Mouse (Mus musculus): ENCODE measurements around the gene Cacng5. TPM values are rescaled to one million over a fixed set of nuclear protein-coding genes. Genes with fewer than 3 reads are reported as not detected.

Cacng5 gene
- polyA plus RNA-seq, 1 experiment from 2014 or later = not detected

GRCm38 (mm10) chr11:107876840-107877239 lies 38.0 kb downstream of the Cacng5 start:
- H3K9me3 ChIP-seq (replicated peaks) = no peaks in the 10 kb centered on the region; the same call in 1 of the 2 replicates
- no peak overlapping the region for H3K4me3 ChIP-seq
- H3K9ac ChIP-seq = no peak overlapping the region
- H3K4me1 ChIP-seq (replicated peaks) = no peaks in the 10 kb centered on the region
- no peaks in the 10 kb centered on the region for H3K27me3 ChIP-seq (replicated peaks)
- H3K4me2 ChIP-seq = no peak overlapping the region
- H3K27ac ChIP-seq (ENCODE audit: poor library complexity, severe bottlenecking) = no peak overlapping the region
- no peaks in the 10 kb centered on the region for H3K36me3 ChIP-seq
- WGBS = 69% methylated on average over 5 of the region's 5 CpGs
- no peak for ATAC-seq (ENCODE audit: insufficient number of reproducible peaks, low FRiP score)

- ATAC-seq (ENCODE audit: insufficient number of reproducible peaks, low FRiP score) = no peak
- Histone ChIP-seq H3K4me3 (no peak overlapping the region), H3K9me3 (replicated peaks) (no peaks in the 10 kb centered on the region; the same call in 1 of the 2 replicates), H3K27me3 (replicated peaks) (no peaks in the 10 kb centered on the region), H3K36me3 (no peaks in the 10 kb centered on the region), H3K4me2 (no peak overlapping the region), H3K4me1 (replicated peaks) (no peaks in the 10 kb centered on the region), H3K27ac (ENCODE audit: poor library complexity, severe bottlenecking) (no peak overlapping the region), H3K9ac (no peak overlapping the region)
- 80% methylated on average over 18 of the region's 18 CpGs for WGBS
Measured at GRCm38 (mm10) chr11:107875861-107876494, 38.9 kb downstream of the Cacng5 start.

GRCm38 (mm10) chr11:107872743-107873142 lies 42.1 kb downstream of the Cacng5 start:
- 57% methylated on average over 6 of the region's 6 CpGs for WGBS
- Histone ChIP-seq H3K9ac (no peak overlapping the region), H3K27me3 (replicated peaks) (no peaks in the 10 kb centered on the region), H3K4me2 (no peak overlapping the region), H3K27ac (ENCODE audit: poor library complexity, severe bottlenecking) (no peak overlapping the region), H3K9me3 (replicated peaks) (no peaks in the 10 kb centered on the region; the same call in 1 of the 2 replicates), H3K36me3 (no peaks in the 10 kb centered on the region), H3K4me3 (no peak overlapping the region), H3K4me1 (replicated peaks) (no peaks in the 10 kb centered on the region)
- ATAC-seq (ENCODE audit: insufficient number of reproducible peaks, low FRiP score) = no peak

- Histone ChIP-seq H3K27me3 (replicated peaks) (no peaks in the 10 kb centered on the region), H3K4me2 (no peak overlapping the region), H3K36me3 (no peaks in the 10 kb centered on the region), H3K9me3 (replicated peaks) (no peaks in the 10 kb centered on the region), H3K9ac (no peak overlapping the region), H3K4me3 (no peak overlapping the region), H3K4me1 (replicated peaks) (no peaks in the 10 kb centered on the region), H3K27ac (ENCODE audit: poor library complexity, severe bottlenecking) (no peak overlapping the region)
- WGBS = 79% methylated on average over 8 of the region's 8 CpGs
- no peak for ATAC-seq (ENCODE audit: insufficient number of reproducible peaks, low FRiP score)
Measured at GRCm38 (mm10) chr11:107867509-107867908, 47.3 kb downstream of the Cacng5 start.

- Histone ChIP-seq H3K36me3 (no peaks in the 10 kb centered on the region), H3K9me3 (replicated peaks) (no peaks in the 10 kb centered on the region), H3K27ac (ENCODE audit: poor library complexity, severe bottlenecking) (no peak overlapping the region), H3K9ac (no peak overlapping the region), H3K4me2 (no peak overlapping the region), H3K27me3 (replicated peaks) (peaks cover 9% of the 10 kb centered on the region; the same call in 1 of the 2 replicates), H3K4me3 (no peak overlapping the region), H3K4me1 (replicated peaks) (no peaks in the 10 kb centered on the region)
- no peak for ATAC-seq (ENCODE audit: insufficient number of reproducible peaks, low FRiP score)
- 15% methylated on average over 7 of the region's 7 CpGs for WGBS
Measured at GRCm38 (mm10) chr11:107865128-107865527, 49.7 kb downstream of the Cacng5 start.

GRCm38 (mm10) chr11:107864024-107864423 lies 50.8 kb downstream of the Cacng5 start:
- WGBS = 11% methylated on average over 4 of the region's 4 CpGs

GRCm38 (mm10) chr11:107861738-107862137 lies 53.1 kb downstream of the Cacng5 start:
- H3K4me3 ChIP-seq = no peak overlapping the region
- no peaks in the 10 kb centered on the region for H3K36me3 ChIP-seq
- H3K4me2 ChIP-seq = no peak overlapping the region
- 75% methylated on average over 5 of the region's 5 CpGs for WGBS
- H3K9me3 ChIP-seq (replicated peaks) = no peaks in the 10 kb centered on the region
- H3K27ac ChIP-seq (ENCODE audit: poor library complexity, severe bottlenecking) = no peak overlapping the region
- H3K27me3 ChIP-seq (replicated peaks) = peaks cover 11% of the 10 kb centered on the region; the same call in 1 of the 2 replicates
- H3K9ac ChIP-seq = no peak overlapping the region
- no peak for ATAC-seq (ENCODE audit: insufficient number of reproducible peaks, low FRiP score)
- H3K4me1 ChIP-seq (replicated peaks) = no peaks in the 10 kb centered on the region

More at GRCm38 (mm10) chr11:107864024-107864423, 50.8 kb downstream of the Cacng5 start:
- H3K4me2 ChIP-seq = no peak overlapping the region
- H3K4me3 ChIP-seq = no peak overlapping the region
- no peaks in the 10 kb centered on the region for H3K4me1 ChIP-seq (replicated peaks)
- no peaks in the 10 kb centered on the region for H3K36me3 ChIP-seq
- H3K27me3 ChIP-seq (replicated peaks) = peaks cover 9% of the 10 kb centered on the region; the same call in 1 of the 2 replicates
- no peak overlapping the region for H3K27ac ChIP-seq (ENCODE audit: poor library complexity, severe bottlenecking)
- H3K9me3 ChIP-seq (replicated peaks) = no peaks in the 10 kb centered on the region
- H3K9ac ChIP-seq = no peak overlapping the region
- no peak for ATAC-seq (ENCODE audit: insufficient number of reproducible peaks, low FRiP score)

- Histone ChIP-seq H3K36me3 (no peaks in the 10 kb centered on the region), H3K27ac (ENCODE audit: poor library complexity, severe bottlenecking) (no peak overlapping the region), H3K9me3 (replicated peaks) (no peaks in the 10 kb centered on the region), H3K4me2 (no peak overlapping the region), H3K4me1 (replicated peaks) (no peaks in the 10 kb centered on the region), H3K27me3 (replicated peaks) (peaks cover 15% of the 10 kb centered on the region; the same call in 1 of the 2 replicates), H3K9ac (no peak overlapping the region), H3K4me3 (no peak overlapping the region)
- WGBS = 91% methylated on average over 4 of the region's 4 CpGs
- no peak for ATAC-seq (ENCODE audit: insufficient number of reproducible peaks, low FRiP score)
Measured at GRCm38 (mm10) chr11:107859871-107860270, 55.0 kb downstream of the Cacng5 start.

GRCm38 (mm10) chr11:107859288-107859687 lies 55.6 kb downstream of the Cacng5 start:
- H3K27ac ChIP-seq (ENCODE audit: poor library complexity, severe bottlenecking) = no peak overlapping the region
- no peak overlapping the region for H3K9ac ChIP-seq
- no peak for ATAC-seq (ENCODE audit: insufficient number of reproducible peaks, low FRiP score)
- no peak overlapping the region for H3K4me2 ChIP-seq
- peaks cover 15% of the 10 kb centered on the region; the same call in 1 of the 2 replicates for H3K27me3 ChIP-seq (replicated peaks)
- H3K4me3 ChIP-seq = no peak overlapping the region
- H3K4me1 ChIP-seq (replicated peaks) = no peaks in the 10 kb centered on the region
- no peaks in the 10 kb centered on the region for H3K36me3 ChIP-seq
- H3K9me3 ChIP-seq (replicated peaks) = no peaks in the 10 kb centered on the region
- 16% methylated on average over 7 of the region's 7 CpGs for WGBS

GRCm38 (mm10) chr11:107853088-107853487 lies 61.8 kb downstream of the Cacng5 start:
- no peaks in the 10 kb centered on the region for H3K36me3 ChIP-seq
- H3K9me3 ChIP-seq (replicated peaks) = no peaks in the 10 kb centered on the region
- H3K4me3 ChIP-seq = no peak overlapping the region
- H3K9ac ChIP-seq = no peak overlapping the region
- ATAC-seq (ENCODE audit: insufficient number of reproducible peaks, low FRiP score) = no peak
- peaks cover 5% of the 10 kb centered on the region; the same call in 1 of the 2 replicates for H3K27me3 ChIP-seq (replicated peaks)
- H3K27ac ChIP-seq (ENCODE audit: poor library complexity, severe bottlenecking) = no peak overlapping the region
- WGBS = 31% methylated on average over 1 of the region's 1 CpGs
- H3K4me2 ChIP-seq = no peak overlapping the region
- H3K4me1 ChIP-seq (replicated peaks) = no peaks in the 10 kb centered on the region

- Histone ChIP-seq H3K27me3 (replicated peaks) (0 out of 2 replicates have a peak, but pooled peaks cover 4% of the 10 kb centered on the region), H3K4me2 (no peak overlapping the region), H3K9me3 (replicated peaks) (no peaks in the 10 kb centered on the region), H3K36me3 (no peaks in the 10 kb centered on the region), H3K27ac (ENCODE audit: poor library complexity, severe bottlenecking) (no peak overlapping the region), H3K4me3 (no peak overlapping the region), H3K4me1 (replicated peaks) (no peaks in the 10 kb centered on the region), H3K9ac (no peak overlapping the region)
- 45% methylated on average over 10 of the region's 10 CpGs for WGBS
- no peak for ATAC-seq (ENCODE audit: insufficient number of reproducible peaks, low FRiP score)
Measured at GRCm38 (mm10) chr11:107849621-107850020, 65.2 kb downstream of the Cacng5 start.

- no peak overlapping the region for H3K4me2 ChIP-seq
- H3K9ac ChIP-seq = no peak overlapping the region
- 0 out of 2 replicates have a peak, but pooled peaks cover 4% of the 10 kb centered on the region for H3K27me3 ChIP-seq (replicated peaks)
- WGBS = 81% methylated on average over 1 of the region's 1 CpGs
- no peak overlapping the region for H3K4me3 ChIP-seq
- no peaks in the 10 kb centered on the region for H3K4me1 ChIP-seq (replicated peaks)
- H3K27ac ChIP-seq (ENCODE audit: poor library complexity, severe bottlenecking) = no peak overlapping the region
- peaks cover 6% of the 10 kb centered on the region for H3K9me3 ChIP-seq (replicated peaks)
- no peak for ATAC-seq (ENCODE audit: insufficient number of reproducible peaks, low FRiP score)
- H3K36me3 ChIP-seq = no peaks in the 10 kb centered on the region
Measured at GRCm38 (mm10) chr11:107844175-107844574, 70.7 kb downstream of the Cacng5 start.

Measured in heart, embryonic 12.5 days (tissue).